ENCODE assay signal across 11 mouse cellular contexts in the genomic region with DNA sequence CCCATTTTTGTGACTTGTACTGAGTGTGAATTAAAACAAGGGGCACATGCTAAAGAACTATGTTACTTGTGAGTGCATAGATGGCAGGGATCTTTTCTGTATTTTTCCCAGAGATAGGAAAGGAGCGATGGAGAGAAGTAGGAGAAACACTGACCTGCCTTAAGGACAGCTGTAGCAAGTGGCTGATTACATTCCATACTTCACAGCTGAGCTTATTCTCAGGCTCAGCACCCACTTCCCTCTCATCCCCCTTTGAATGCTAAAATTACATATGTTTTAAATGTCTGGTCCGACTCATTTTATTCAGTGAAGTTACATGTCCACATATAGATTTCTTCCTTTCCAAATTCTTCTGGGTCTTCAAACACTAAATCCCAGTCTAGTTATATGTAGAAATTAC.
"Had no signal": no experiment of that assay in that cellular context is flagged by ENCODE, and none has a peak within 500 bp of the region (broad histone marks: within the 10 kb centered on the region; RNA-seq: fewer than 3 reads in every experiment).

No protein-coding gene starts in this region.

- DNase-seq: gastrocnemius, adult 2 months; gastrocnemius, postnatal 10 days; gastrocnemius, postnatal 25 days; heart, adult 18-20 months; heart, postnatal 10 days; heart, postnatal 4 days; kidney, adult 18-20 months; kidney, adult 8-10 months; kidney, postnatal 10 days; kidney, postnatal 25 days; kidney, postnatal 4 days had no signal
